Mouse (Mus musculus) small intestine, adult 2 months (tissue): ENCODE measurements around the gene Gm9903.

Experiments
- CTCF ChIP-seq: fragments of 200-500 bp; IDR thresholded peaks from 2 replicates; pipeline ENCODE4 v1.5.1; 2012; ENCODE audit warnings: low read depth, mild to moderate bottlenecking, control low read depth, inconsistent platforms, low read length, moderate library complexity, mixed read lengths; ENCODE audit not compliant: insufficient replicate concordance, insufficient read length; ENCODE audit errors: extremely low read depth
- POLR2A ChIP-seq: fragments of 200-500 bp; IDR thresholded peaks from 2 replicates; pipeline ENCODE4 v1.6.1; 2012; ENCODE audit warnings: low read depth, mild to moderate bottlenecking, control low read depth, inconsistent platforms, low read length, moderate library complexity

- TF ChIP-seq POLR2A (no peak), CTCF (no peak)
Measured at GRCm38 (mm10) chr5:33681044-33681443, 51.3 kb downstream of the Gm9903 start.
